Mouse (Mus musculus) cortical plate, adult 2 months (tissue): Measurements from ENCODE around the gene Eml3.

Experiments
- CTCF ChIP-seq: fragments of 200-500 bp; IDR thresholded peaks from 2 replicates; pipeline ENCODE4 v1.5.1; 2011; ENCODE audit warnings: mild to moderate bottlenecking, control low read depth, low read length; ENCODE audit not compliant: insufficient read depth; ENCODE audit errors: extremely low read depth
- POLR2A ChIP-seq: fragments of 200-500 bp; IDR thresholded peaks from 2 replicates; pipeline ENCODE4 v1.6.1; 2011; ENCODE audit warnings: mild to moderate bottlenecking, low read length, control low read depth; ENCODE audit not compliant: insufficient read depth; ENCODE audit errors: extremely low read depth

- no peak for TF ChIP-seq CTCF
- TF ChIP-seq POLR2A = no peak
Observed at GRCm38 (mm10) chr19:8982303-8983149, 53.2 kb downstream of the Eml3 start.
